Mouse (Mus musculus) MEL (cell line): ENCODE data around the gene Gss. TPM values are rescaled to one million over a fixed set of nuclear protein-coding genes. Genes with fewer than 3 reads are reported as not detected.

Experiments
- DNase-seq: peaks from one replicate; pipeline ENCODE4 v3.0.0; 2011; ENCODE audit warnings: low read depth, low spot score
- H3K27ac ChIP-seq: 2 replicates; pipeline ENCODE4 v1.5.1; 2012; ENCODE audit warnings: low read depth, mild to moderate bottlenecking, control low read depth, low read length, moderate library complexity; ENCODE audit not compliant: control insufficient read depth
- H3K27me3 ChIP-seq, 2 experiments: fragments of 150-350 bp in 1 of 2; sonication (generic) in 1 of 2; 2 replicates each; pipeline ENCODE4 v1.6.1; 2012; ENCODE audit warnings: low read length in 2 of 2, mild to moderate bottlenecking in 2 of 2, improper control_type of control experiment in 1 of 2, moderate library complexity in 1 of 2; ENCODE audit not compliant: insufficient read depth in 2 of 2, control insufficient read depth in 1 of 2
- H3K36me3 ChIP-seq, 2 experiments: 2 replicates each; pipeline ENCODE4 v1.6.1; 2012 to 2014; ENCODE audit warnings: low read length in 2 of 2, improper control_type of control experiment in 1 of 2, inconsistent platforms in 1 of 2, mild to moderate bottlenecking in 1 of 2; ENCODE audit not compliant: insufficient read depth in 2 of 2, control insufficient read depth in 1 of 2
- H3K4me1 ChIP-seq, 2 experiments: fragments of 150-350 bp in 1 of 2; sonication (generic) in 1 of 2; 2 replicates each; pipeline ENCODE4 v1.6.1; 2012; ENCODE audit warnings: low read length in 2 of 2, improper control_type of control experiment in 1 of 2, mild to moderate bottlenecking in 1 of 2; ENCODE audit not compliant: insufficient read depth in 2 of 2, control insufficient read depth in 1 of 2
- H3K4me3 ChIP-seq, 2 experiments: fragments of 150-350 bp in 1 of 2; sonication (generic) in 1 of 2; 2 replicates each; pipeline ENCODE4 v1.5.1; 2012; ENCODE audit warnings: low read depth in 2 of 2, low read length in 2 of 2, mild to moderate bottlenecking in 2 of 2, moderate library complexity in 2 of 2, control low read depth in 1 of 2, improper control_type of control experiment in 1 of 2; ENCODE audit not compliant: control insufficient read depth in 1 of 2, insufficient read depth in 1 of 2
- H3K79me2 ChIP-seq: 2 replicates; pipeline ENCODE4 v1.6.1; 2012; ENCODE audit warnings: mild to moderate bottlenecking, low read length, moderate library complexity; ENCODE audit not compliant: control insufficient read depth, poor library complexity, insufficient read depth
- H3K9ac ChIP-seq: 2 replicates; pipeline ENCODE4 v1.6.1; 2012; ENCODE audit warnings: low read depth, mild to moderate bottlenecking, control low read depth, low read length, moderate library complexity; ENCODE audit not compliant: control insufficient read depth, poor library complexity, severe bottlenecking
- H3K9me3 ChIP-seq: fragments of 150-350 bp; sonication (generic); replicated peaks from 2 replicates; pipeline ENCODE4 v1.6.1; 2012; ENCODE audit warnings: mild to moderate bottlenecking, low read length, improper control_type of control experiment, moderate library complexity; ENCODE audit not compliant: insufficient read depth
- BHLHE40 ChIP-seq: IDR thresholded peaks from 2 replicates; pipeline ENCODE4 v1.6.1; 2012; ENCODE audit warnings: low read depth, mild to moderate bottlenecking, inconsistent platforms, low read length, improper control_type of control experiment, borderline replicate concordance
- CHD1 ChIP-seq: IDR thresholded peaks from 2 replicates; pipeline ENCODE4 v1.6.1; 2012; ENCODE audit warnings: low read depth, mild to moderate bottlenecking, inconsistent platforms, low read length, improper control_type of control experiment
- ELF1 ChIP-seq: IDR thresholded peaks from 2 replicates; pipeline ENCODE4 v1.6.1; 2014; ENCODE audit warnings: low read depth, mild to moderate bottlenecking, inconsistent platforms, low read length, improper control_type of control experiment, moderate library complexity
- EP300 ChIP-seq, 2 experiments: IDR thresholded peaks; 2 replicates each; pipeline ENCODE4 v1.6.1; 2011; ENCODE audit warnings: improper control_type of control experiment in 2 of 2, low read length in 2 of 2, low read depth in 1 of 2, mild to moderate bottlenecking in 1 of 2
- ETS1 ChIP-seq: IDR thresholded peaks from 2 replicates; pipeline ENCODE4 v1.6.1; 2012; ENCODE audit warnings: low read depth, mild to moderate bottlenecking, inconsistent platforms, low read length, improper control_type of control experiment, moderate library complexity
- GABPA ChIP-seq: IDR thresholded peaks from 2 replicates; pipeline ENCODE4 v1.6.1; 2012; ENCODE audit warnings: low read depth, mild to moderate bottlenecking, inconsistent platforms, low read length, improper control_type of control experiment, moderate library complexity
- GATA1 ChIP-seq: IDR thresholded peaks from 2 replicates; pipeline ENCODE4 v1.6.1; 2011; ENCODE audit warnings: low read depth, low read length, improper control_type of control experiment
- JUND ChIP-seq: IDR thresholded peaks from 2 replicates; pipeline ENCODE4 v1.6.1; 2011; ENCODE audit warnings: low read depth, mild to moderate bottlenecking, improper control_type of control experiment, low read length
- KAT2A ChIP-seq: conservative IDR thresholded peaks from 2 replicates; pipeline ENCODE4 v1.6.1; 2012; ENCODE audit warnings: low read depth, low read length, improper control_type of control experiment, inconsistent platforms
- MAZ ChIP-seq: IDR thresholded peaks from 2 replicates; pipeline ENCODE4 v1.6.1; 2012; ENCODE audit warnings: low read depth, mild to moderate bottlenecking, inconsistent platforms, low read length, improper control_type of control experiment
- MEF2A ChIP-seq: IDR thresholded peaks from 2 replicates; pipeline ENCODE4 v1.6.1; 2014; ENCODE audit warnings: low read depth, mild to moderate bottlenecking, inconsistent platforms, low read length, improper control_type of control experiment; ENCODE audit not compliant: poor library complexity, insufficient replicate concordance, severe bottlenecking; ENCODE audit errors: extremely low read depth
- MXI1 ChIP-seq: IDR thresholded peaks from 2 replicates; pipeline ENCODE4 v1.6.1; 2011; ENCODE audit warnings: mild to moderate bottlenecking, low read depth, low read length, improper control_type of control experiment
- MYB ChIP-seq: IDR thresholded peaks from 2 replicates; pipeline ENCODE4 v1.6.1; 2011; ENCODE audit warnings: mild to moderate bottlenecking, low read depth, low read length, improper control_type of control experiment
- NRF1 ChIP-seq: IDR thresholded peaks from 2 replicates; pipeline ENCODE4 v1.6.1; 2014; ENCODE audit warnings: low read depth, mild to moderate bottlenecking, inconsistent platforms, low read length, improper control_type of control experiment, moderate library complexity; ENCODE audit not compliant: poor library complexity, insufficient read depth, severe bottlenecking
- POLR2AphosphoS5 ChIP-seq: IDR thresholded peaks from 2 replicates; pipeline ENCODE4 v1.6.1; 2012; ENCODE audit warnings: low read depth, borderline replicate concordance, mild to moderate bottlenecking, inconsistent platforms, low read length, moderate library complexity, mixed read lengths
- TAL1 ChIP-seq: IDR thresholded peaks from 2 replicates; pipeline ENCODE4 v1.6.1; 2012; ENCODE audit warnings: mild to moderate bottlenecking, inconsistent platforms, low read length, moderate library complexity, mixed read lengths
- TCF12 ChIP-seq: IDR thresholded peaks from 2 replicates; pipeline ENCODE4 v1.6.1; 2014; ENCODE audit warnings: low read depth, mild to moderate bottlenecking, inconsistent platforms, low read length, improper control_type of control experiment, moderate library complexity
- USF1 ChIP-seq: IDR thresholded peaks from 2 replicates; pipeline ENCODE4 v1.6.1; 2014; ENCODE audit warnings: low read depth, mild to moderate bottlenecking, inconsistent platforms, low read length, improper control_type of control experiment, moderate library complexity
- USF2 ChIP-seq, 2 experiments: IDR thresholded peaks; 2 replicates each; pipeline ENCODE4 v1.6.1; 2011 to 2012; ENCODE audit warnings: improper control_type of control experiment in 2 of 2, low read length in 2 of 2, borderline replicate concordance in 1 of 2, inconsistent platforms in 1 of 2, low read depth in 1 of 2, mild to moderate bottlenecking in 1 of 2; ENCODE audit not compliant: insufficient read depth in 1 of 2
- ZNF384 ChIP-seq: IDR thresholded peaks from 2 replicates; pipeline ENCODE4 v1.6.1; 2012; ENCODE audit warnings: low read depth, mild to moderate bottlenecking, inconsistent platforms, low read length, improper control_type of control experiment
- polyA plus RNA-seq, 2 experiments: library from polyadenylated mRNA; stranded (reverse) in 1 of 2; unstranded in 1 of 2; fragments of >175 nt in 1 of 2; fragments of >200 nt in 1 of 2; gene quantifications; 2 replicates each; pipeline versions ENCODE4 v1.2.1 to v1.2.4; 2012; ENCODE audit warnings: low replicate concordance in 2 of 2, low read depth in 1 of 2; ENCODE audit not compliant: insufficient read length in 2 of 2, insufficient read depth in 1 of 2, missing spikeins in 1 of 2
- total RNA-seq: library from RNA; depleted of rRNA; stranded (reverse); fragments of 300-350 nt; gene quantifications from 2 replicates; pipeline ENCODE4 v1.2.3, GENCODE M21; 2012

Gene Gss
- total and polyA plus RNA-seq, 3 experiments, result 21.9 to 24.0 TPM; not detected in 1

DNA sequence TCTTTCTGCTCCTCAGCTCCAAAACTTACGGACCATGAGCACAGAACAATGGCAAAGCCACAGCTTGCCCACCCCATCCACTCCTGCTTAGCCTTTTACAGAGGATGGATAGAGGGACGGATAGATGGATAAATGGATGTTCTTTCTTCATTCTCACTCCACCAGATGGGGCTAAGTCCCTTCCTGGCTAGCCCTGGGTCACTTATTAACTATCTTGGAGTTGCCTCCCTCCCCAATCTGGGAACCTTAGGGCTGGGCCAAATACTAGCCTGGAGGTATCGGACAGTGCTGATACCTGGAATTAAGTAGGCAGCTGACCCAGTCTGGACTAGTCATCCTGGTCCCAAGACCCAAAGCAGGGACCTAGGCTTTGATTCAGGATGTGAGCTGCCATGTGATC, 11.1 kb upstream of the Gss start:
- H3K9me3 ChIP-seq, result no peaks in the 10 kb centered on the region
- peaks cover 0 to 16% of the 10 kb centered on the region in 2 experiments; a peak in 2 of 4 replicates for H3K36me3 ChIP-seq
- H3K79me2 ChIP-seq, result no peaks in the 10 kb centered on the region
- no peaks in the 10 kb centered on the region for H3K27me3 ChIP-seq
- TF ChIP-seq USF1 (no peak), USF2 (IDR thresholded peaks at IDR 0.05; ENCODE audit: borderline replicate concordance in 1 of 2, insufficient read depth in 1 of 2, low read depth in 1 of 2, low read length in 2 of 2) (no peak), NRF1 (no peak), MAZ (no peak), ELF1 (no peak), ETS1 (no peak), POLR2AphosphoS5 (no peak), ZNF384 (no peak), KAT2A (no peak), EP300 (IDR thresholded peaks at IDR 0.05; ENCODE audit: low read depth in 1 of 2, low read length in 2 of 2) (no peak), MEF2A (no peak), TCF12 (no peak), TAL1 (no peak), BHLHE40 (no peak), JUND (no peak), GABPA (no peak), MXI1 (no peak), CHD1 (no peak), GATA1 (no peak)
- H3K4me3 ChIP-seq, result no peak overlapping the region
- H3K27ac ChIP-seq, result no peak overlapping the region
- H3K9ac ChIP-seq, result no peak overlapping the region
- H3K4me1 ChIP-seq, result peaks cover 12 to 18% of the 10 kb centered on the region in 2 experiments
- no peak for DNase-seq

DNA sequence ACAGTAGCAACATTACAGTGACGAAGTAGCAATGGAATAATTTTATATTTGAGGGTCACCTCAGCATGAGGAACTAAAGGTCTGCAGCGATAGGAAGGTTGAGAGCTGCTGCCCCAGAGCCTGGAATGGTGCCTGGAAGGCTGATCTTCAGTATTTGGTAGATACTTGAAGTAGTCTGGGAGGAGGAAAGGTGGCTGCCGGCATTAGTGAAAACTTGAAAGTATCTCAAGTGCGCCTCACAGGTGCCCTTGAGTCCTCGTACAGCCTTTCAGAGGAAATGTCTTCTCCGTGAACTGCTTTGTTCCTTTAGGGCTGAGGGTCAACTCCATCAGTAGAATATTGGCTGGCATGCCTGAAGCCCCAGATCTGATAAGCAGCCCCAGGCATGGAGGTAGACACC, 2.9 kb upstream of the Gss start:
- Histone ChIP-seq H3K79me2 (no peaks in the 10 kb centered on the region; the same call in 1 of the 2 replicates), H3K4me1 (peaks cover 0 to 3% of the 10 kb centered on the region in 2 experiments; a peak in 2 of 4 replicates), H3K9ac (no peak overlapping the region), H3K9me3 (no peaks in the 10 kb centered on the region), H3K27ac (no peak overlapping the region), H3K4me3 (no peak overlapping the region), H3K27me3 (no peaks in the 10 kb centered on the region), H3K36me3 (no peaks in the 10 kb centered on the region; a peak in 1 of 4 replicates)
- no peak for TF ChIP-seq ETS1
- no peak for TF ChIP-seq BHLHE40
- TF ChIP-seq ZNF384, result no peak
- TF ChIP-seq MYB, result no peak
- TF ChIP-seq POLR2AphosphoS5, result no peak
- TF ChIP-seq MXI1, result no peak
- no peak for TF ChIP-seq MEF2A
- DNase-seq, result no peak
